Mouse (Mus musculus): ENCODE measurements at regions not wholly inside any gene's neighbourhood (a gene's known extent, or its start where the extent isn't known, plus 50 kb on each side); places are given as distances from the start of the nearest gene placed in this dataset.
A peak's percentile ranks its signal among the peaks of the same experiment; 100 is the strongest.

DNA sequence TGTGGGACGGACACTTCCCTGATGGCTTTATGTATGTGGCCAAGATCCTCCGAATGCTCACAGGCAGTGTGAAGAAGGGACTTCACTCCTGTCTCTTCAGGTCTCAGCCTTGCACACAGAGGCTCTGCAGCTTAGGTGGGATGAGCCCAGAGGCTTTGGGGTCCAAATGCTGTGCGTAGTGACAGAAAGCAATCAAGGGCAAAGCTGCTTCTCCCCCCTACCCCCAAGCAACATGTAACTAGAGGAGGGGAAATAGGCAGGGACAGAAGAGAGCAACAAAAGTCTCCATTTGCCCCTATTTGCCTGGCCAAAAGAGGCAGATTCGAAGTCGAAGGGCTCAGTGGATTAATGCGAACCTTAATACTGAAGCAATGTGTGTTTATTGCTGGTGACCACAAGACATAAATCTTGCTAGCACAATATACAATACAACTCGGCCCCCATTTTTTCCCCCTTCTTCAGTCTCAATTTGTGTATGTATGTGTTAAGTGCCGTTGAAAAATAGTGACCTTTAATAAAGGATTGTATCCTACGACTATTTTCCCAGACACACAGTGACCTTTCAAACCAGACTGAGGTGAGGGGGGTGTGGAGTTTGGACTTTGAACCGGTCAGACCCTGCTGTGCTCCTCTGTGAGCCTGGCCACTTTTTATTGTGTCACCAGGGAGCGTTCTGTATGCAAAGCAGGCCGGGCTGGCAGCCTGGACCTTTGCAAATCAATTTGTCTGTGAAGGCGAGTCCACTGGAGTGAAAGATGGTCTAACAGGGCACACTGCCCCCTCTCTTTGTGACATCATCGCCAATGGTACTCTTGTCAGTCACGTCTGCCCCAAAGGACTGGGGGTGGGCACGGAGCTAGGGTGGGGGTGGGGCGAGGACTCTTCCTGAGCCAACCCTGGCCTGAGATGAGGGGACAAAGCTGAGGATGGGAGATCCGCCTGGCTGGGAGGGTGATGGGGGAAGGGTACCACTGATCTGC lies 208.6 kb downstream of the Bcl11a start:
- Histone ChIP-seq H3K36me3 (ENCODE audit: control insufficient read depth, insufficient read depth, low read length) (no peaks in the 10 kb centered on the region), H3K9me3 (replicated peaks; ENCODE audit: control insufficient read depth, low read length, poor library complexity, severe bottlenecking) (no peaks in the 10 kb centered on the region), H3K4me3 (ENCODE audit: low read depth, low read length) (no peak overlapping the region), H3K4me1 (ENCODE audit: control insufficient read depth, insufficient read depth, low read length) (peaks cover 25% of the 10 kb centered on the region), H3K27ac (ENCODE audit: low read length) (no peak overlapping the region), H3K27me3 (ENCODE audit: control insufficient read depth, insufficient read depth, low read depth, low read length) (no peaks in the 10 kb centered on the region), H3K4me2 (ENCODE audit: low read length) (peak overlapping the region; percentile 15; the same call in 1 of the 2 replicates), H3K9ac (ENCODE audit: low read depth, low read length) (no peak overlapping the region)
- peak; percentile 68 for ATAC-seq
- WGBS = 9% methylated on average over 18 of the region's 18 CpGs

- no peak overlapping the region for H3K27ac ChIP-seq (ENCODE audit: low read length)
- no peaks in the 10 kb centered on the region for H3K9me3 ChIP-seq (replicated peaks; ENCODE audit: control insufficient read depth, low read length, poor library complexity, severe bottlenecking)
- H3K4me2 ChIP-seq (ENCODE audit: low read length) = no peak overlapping the region
- ATAC-seq = no peak
- WGBS = 80% methylated on average over 3 of the region's 3 CpGs
- no peak overlapping the region for H3K9ac ChIP-seq (ENCODE audit: low read depth, low read length)
- peaks cover 3% of the 10 kb centered on the region; the same call in 1 of the 2 replicates for H3K4me1 ChIP-seq (ENCODE audit: control insufficient read depth, insufficient read depth, low read length)
- no peak overlapping the region for H3K4me3 ChIP-seq (ENCODE audit: low read depth, low read length)
- H3K27me3 ChIP-seq (ENCODE audit: control insufficient read depth, insufficient read depth, low read depth, low read length) = no peaks in the 10 kb centered on the region
- no peaks in the 10 kb centered on the region for H3K36me3 ChIP-seq (ENCODE audit: control insufficient read depth, insufficient read depth, low read length)
Observed at GRCm38 (mm10) chr11:24293209-24293608, 215.4 kb downstream of the Bcl11a start.

DNA sequence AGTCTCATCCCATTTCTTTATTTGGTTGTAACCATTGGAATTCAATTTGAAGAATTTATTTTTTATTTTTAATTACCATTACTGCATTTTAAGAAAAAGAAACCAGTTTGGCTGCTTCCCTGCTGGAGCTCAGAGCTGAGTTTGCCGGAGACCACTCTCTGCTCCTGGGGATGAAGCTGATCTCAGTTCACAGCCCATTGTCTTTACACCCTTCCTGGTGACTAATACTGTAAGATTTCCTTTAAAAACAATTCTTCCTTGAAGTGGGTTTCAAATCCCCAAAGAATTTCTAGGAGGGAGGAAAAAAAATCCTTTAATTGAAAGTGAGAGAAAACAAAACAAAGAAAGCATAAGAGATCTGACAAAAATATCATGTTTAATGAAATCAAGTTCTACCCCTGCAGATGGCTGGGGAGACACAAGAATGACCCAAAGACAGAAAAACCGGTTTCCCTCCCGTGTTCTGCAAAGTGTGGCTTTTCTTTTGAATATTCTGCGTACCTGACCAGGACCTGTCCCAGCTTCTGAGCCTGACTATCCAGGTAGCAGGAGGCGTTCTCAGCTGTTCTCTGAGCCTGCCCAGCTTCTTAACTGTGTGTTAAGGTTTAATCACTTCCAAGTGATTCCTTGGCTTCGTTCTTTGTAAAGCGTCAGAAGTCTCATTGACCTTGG lies 216.1 kb downstream of the Bcl11a start:
- Histone ChIP-seq H3K27ac (ENCODE audit: low read length) (no peak overlapping the region), H3K9me3 (replicated peaks; ENCODE audit: control insufficient read depth, low read length, poor library complexity, severe bottlenecking) (no peaks in the 10 kb centered on the region), H3K9ac (ENCODE audit: low read depth, low read length) (no peak overlapping the region), H3K27me3 (ENCODE audit: control insufficient read depth, insufficient read depth, low read depth, low read length) (no peaks in the 10 kb centered on the region), H3K4me3 (ENCODE audit: low read depth, low read length) (no peak overlapping the region), H3K4me1 (ENCODE audit: control insufficient read depth, insufficient read depth, low read length) (peaks cover 3% of the 10 kb centered on the region; the same call in 1 of the 2 replicates), H3K4me2 (ENCODE audit: low read length) (no peak overlapping the region), H3K36me3 (ENCODE audit: control insufficient read depth, insufficient read depth, low read length) (no peaks in the 10 kb centered on the region)
- 62% methylated on average over 7 of the region's 7 CpGs for WGBS
- no peak for ATAC-seq

DNA sequence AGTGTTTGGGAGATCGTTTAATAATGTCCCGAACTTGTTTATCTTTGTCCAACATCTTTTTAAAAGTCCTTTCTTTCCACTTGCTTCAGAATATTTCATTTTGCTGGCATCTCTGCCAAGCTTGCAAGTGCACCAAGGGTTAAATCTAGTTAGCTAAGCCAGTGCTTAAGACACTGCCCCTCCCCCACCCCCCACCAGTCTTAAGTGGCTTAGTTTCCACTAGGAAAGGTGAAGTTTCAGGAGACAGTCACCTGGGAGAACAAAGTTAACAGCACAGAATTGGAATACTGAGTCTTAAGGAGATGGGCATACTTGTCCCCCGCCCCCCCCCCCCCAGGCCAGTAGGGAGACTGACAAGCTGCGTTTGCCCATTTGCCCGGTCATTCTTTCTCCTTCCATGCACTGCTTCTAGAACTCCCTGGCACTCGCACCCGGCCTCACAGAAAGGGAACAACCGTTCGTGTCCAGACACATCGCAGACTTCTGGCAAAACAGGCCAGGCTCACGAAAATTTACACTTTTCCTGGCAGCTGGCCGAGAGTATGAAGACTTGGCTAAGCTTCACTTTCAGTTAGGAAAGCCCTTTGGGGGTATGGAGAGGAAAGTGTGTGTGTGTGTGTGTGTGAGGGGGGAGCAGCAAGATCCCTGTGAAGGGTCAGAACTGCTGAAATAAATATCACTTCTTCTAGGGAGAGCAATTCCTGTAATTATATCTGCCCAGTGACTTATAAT lies 219.2 kb downstream of the Bcl11a start:
- no peaks in the 10 kb centered on the region for H3K27me3 ChIP-seq (ENCODE audit: control insufficient read depth, insufficient read depth, low read depth, low read length)
- no peak for ATAC-seq
- peaks cover 3% of the 10 kb centered on the region; the same call in 1 of the 2 replicates for H3K4me1 ChIP-seq (ENCODE audit: control insufficient read depth, insufficient read depth, low read length)
- WGBS = 36% methylated on average over 12 of the region's 12 CpGs
- no peak overlapping the region for H3K27ac ChIP-seq (ENCODE audit: low read length)
- H3K36me3 ChIP-seq (ENCODE audit: control insufficient read depth, insufficient read depth, low read length) = no peaks in the 10 kb centered on the region
- no peaks in the 10 kb centered on the region for H3K9me3 ChIP-seq (replicated peaks; ENCODE audit: control insufficient read depth, low read length, poor library complexity, severe bottlenecking)
- H3K9ac ChIP-seq (ENCODE audit: low read depth, low read length) = no peak overlapping the region
- H3K4me2 ChIP-seq (ENCODE audit: low read length) = no peak overlapping the region; the same call in 1 of the 2 replicates
- no peak overlapping the region for H3K4me3 ChIP-seq (ENCODE audit: low read depth, low read length)

- Histone ChIP-seq H3K27ac (ENCODE audit: low read length) (no peak overlapping the region), H3K4me2 (ENCODE audit: low read length) (no peak overlapping the region), H3K36me3 (ENCODE audit: control insufficient read depth, insufficient read depth, low read length) (no peaks in the 10 kb centered on the region)
Observed at GRCm38 (mm10) chr11:24297763-24298162, 219.9 kb downstream of the Bcl11a start.

DNA sequence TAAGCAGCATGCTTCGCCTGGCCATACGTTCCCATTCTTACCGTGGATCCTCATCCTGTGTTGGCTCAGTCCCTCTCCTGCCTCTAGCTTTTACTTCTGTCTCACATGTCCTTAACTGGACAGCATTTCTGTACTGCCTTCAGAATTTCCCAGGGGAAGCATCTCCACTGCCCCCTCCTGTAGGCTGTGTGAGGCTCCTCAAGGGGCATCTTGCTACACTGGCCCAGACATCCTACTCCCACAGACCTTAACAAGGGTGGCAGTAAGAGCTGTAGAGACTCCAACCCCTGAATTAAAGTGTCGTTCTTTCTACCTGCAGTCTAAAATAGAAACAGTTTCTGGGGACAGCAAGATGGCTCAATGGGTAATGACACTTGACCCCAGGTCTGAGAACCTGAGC lies 222.5 kb downstream of the Bcl11a start:
- Histone ChIP-seq H3K9me3 (replicated peaks; ENCODE audit: control insufficient read depth, low read length, poor library complexity, severe bottlenecking) (no peaks in the 10 kb centered on the region), H3K4me2 (ENCODE audit: low read length) (no peak overlapping the region), H3K27me3 (ENCODE audit: control insufficient read depth, insufficient read depth, low read depth, low read length) (no peaks in the 10 kb centered on the region), H3K27ac (ENCODE audit: low read length) (no peak overlapping the region), H3K4me1 (ENCODE audit: control insufficient read depth, insufficient read depth, low read length) (peaks cover 9% of the 10 kb centered on the region; the same call in 1 of the 2 replicates), H3K4me3 (ENCODE audit: low read depth, low read length) (no peak overlapping the region), H3K36me3 (ENCODE audit: control insufficient read depth, insufficient read depth, low read length) (no peaks in the 10 kb centered on the region), H3K9ac (ENCODE audit: low read depth, low read length) (no peak overlapping the region)
- WGBS = 89% methylated on average over 4 of the region's 4 CpGs
- no peak for ATAC-seq

More at GRCm38 (mm10) chr11:24297763-24298162, 219.9 kb downstream of the Bcl11a start:
- no peak overlapping the region for H3K9ac ChIP-seq (ENCODE audit: low read depth, low read length)
- H3K27me3 ChIP-seq (ENCODE audit: control insufficient read depth, insufficient read depth, low read depth, low read length) = no peaks in the 10 kb centered on the region
- no peaks in the 10 kb centered on the region for H3K9me3 ChIP-seq (replicated peaks; ENCODE audit: control insufficient read depth, low read length, poor library complexity, severe bottlenecking)
- ATAC-seq = no peak
- 67% methylated on average over 5 of the region's 5 CpGs for WGBS
- no peak overlapping the region for H3K4me3 ChIP-seq (ENCODE audit: low read depth, low read length)
- peaks cover 3% of the 10 kb centered on the region; the same call in 1 of the 2 replicates for H3K4me1 ChIP-seq (ENCODE audit: control insufficient read depth, insufficient read depth, low read length)

GRCm38 (mm10) chr11:24301201-24301600 lies 223.3 kb downstream of the Bcl11a start:
- Histone ChIP-seq H3K36me3 (ENCODE audit: control insufficient read depth, insufficient read depth, low read length) (no peaks in the 10 kb centered on the region), H3K4me1 (ENCODE audit: control insufficient read depth, insufficient read depth, low read length) (peaks cover 12% of the 10 kb centered on the region), H3K9me3 (replicated peaks; ENCODE audit: control insufficient read depth, low read length, poor library complexity, severe bottlenecking) (no peaks in the 10 kb centered on the region), H3K27ac (ENCODE audit: low read length) (no peak overlapping the region), H3K9ac (ENCODE audit: low read depth, low read length) (no peak overlapping the region), H3K27me3 (ENCODE audit: control insufficient read depth, insufficient read depth, low read depth, low read length) (no peaks in the 10 kb centered on the region), H3K4me3 (ENCODE audit: low read depth, low read length) (no peak overlapping the region), H3K4me2 (ENCODE audit: low read length) (no peak overlapping the region)
- ATAC-seq = no peak
- 66% methylated on average over 3 of the region's 3 CpGs for WGBS

DNA sequence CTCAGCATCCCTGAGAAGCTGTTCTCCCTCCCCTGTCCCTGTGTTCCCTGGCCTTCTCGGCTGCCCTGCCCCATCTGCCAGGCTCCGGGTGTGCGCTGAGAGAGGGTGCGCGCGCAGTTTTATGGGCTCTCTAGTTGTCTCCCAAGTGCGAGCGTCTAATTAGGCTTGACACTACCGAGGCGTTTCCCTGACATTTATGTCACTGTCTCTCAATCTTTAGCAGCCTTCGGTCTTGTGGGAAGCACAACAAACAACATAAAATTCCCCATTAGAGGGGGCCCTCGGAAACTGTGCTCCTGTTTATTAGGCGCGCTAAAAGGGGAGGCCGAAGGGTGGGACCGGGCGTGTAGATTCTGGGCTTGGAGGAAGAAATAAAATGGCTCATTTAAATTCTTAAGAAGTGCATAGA lies 227.3 kb downstream of the Bcl11a start:
- ATAC-seq = peak; percentile 73
- Histone ChIP-seq H3K36me3 (ENCODE audit: control insufficient read depth, insufficient read depth, low read length) (no peaks in the 10 kb centered on the region), H3K4me1 (ENCODE audit: control insufficient read depth, insufficient read depth, low read length) (peaks cover 15% of the 10 kb centered on the region), H3K9ac (ENCODE audit: low read depth, low read length) (peak overlapping the region; percentile 54; the same call in 1 of the 2 replicates), H3K4me2 (ENCODE audit: low read length) (peak overlapping the region; percentile 59), H3K27ac (ENCODE audit: low read length) (no peak overlapping the region), H3K27me3 (ENCODE audit: control insufficient read depth, insufficient read depth, low read depth, low read length) (no peaks in the 10 kb centered on the region), H3K9me3 (replicated peaks; ENCODE audit: control insufficient read depth, low read length, poor library complexity, severe bottlenecking) (no peaks in the 10 kb centered on the region), H3K4me3 (ENCODE audit: low read depth, low read length) (peak overlapping the region; percentile 28)
- WGBS = under 1% methylated on average over 17 of the region's 17 CpGs
